Mouse (Mus musculus): ENCODE measurements around the gene Ccdc13. TPM values are rescaled to one million over a fixed set of nuclear protein-coding genes. Genes with fewer than 3 reads are reported as not detected.

Gene Ccdc13
- polyA plus RNA-seq, 1 experiment from 2014 or later = 0.58 TPM

- Histone ChIP-seq H3K27ac (peak overlapping the region; percentile 96), H3K4me1 (replicated peaks) (peaks cover 40% of the 10 kb centered on the region), H3K4me2 (peak overlapping the region; percentile 94), H3K27me3 (no peaks in the 10 kb centered on the region), H3K9me3 (no peaks in the 10 kb centered on the region), H3K9ac (replicated peaks) (peak overlapping the region; percentile 94), H3K4me3 (replicated peaks) (peak overlapping the region; percentile 84), H3K36me3 (peaks cover 50% of the 10 kb centered on the region)
- WGBS = 33% methylated on average over 10 of the region's 10 CpGs
- no peak for ATAC-seq (ENCODE audit: insufficient number of reproducible peaks, insufficient read depth, low FRiP score, low TSS enrichment, low read depth)
Observed at GRCm38 (mm10) chr9:121757835-121758814, 81.1 kb downstream of the Ccdc13 start.

- H3K27me3 ChIP-seq = no peaks in the 10 kb centered on the region
- 51% methylated on average over 3 of the region's 3 CpGs for WGBS
- H3K27ac ChIP-seq = peak overlapping the region; percentile 96
- no peak for ATAC-seq (ENCODE audit: insufficient number of reproducible peaks, insufficient read depth, low FRiP score, low TSS enrichment, low read depth)
- peaks cover 40% of the 10 kb centered on the region for H3K4me1 ChIP-seq (replicated peaks)
- H3K4me2 ChIP-seq = peak overlapping the region; percentile 94
- peaks cover 49% of the 10 kb centered on the region for H3K36me3 ChIP-seq
- 0 out of 2 replicates have a peak overlapping the region, but pooled peaks have one; percentile 2 for H3K9ac ChIP-seq (replicated peaks)
- no peak overlapping the region for H3K4me3 ChIP-seq (replicated peaks)
- no peaks in the 10 kb centered on the region for H3K9me3 ChIP-seq
Observed at GRCm38 (mm10) chr9:121757432-121757831, 81.8 kb downstream of the Ccdc13 start.

GRCm38 (mm10) chr9:121756785-121757184 lies 82.5 kb downstream of the Ccdc13 start:
- peaks cover 37% of the 10 kb centered on the region for H3K4me1 ChIP-seq (replicated peaks)
- no peak overlapping the region; the same call in 1 of the 2 replicates for H3K9ac ChIP-seq (replicated peaks)
- H3K36me3 ChIP-seq = peaks cover 51% of the 10 kb centered on the region
- ATAC-seq (ENCODE audit: insufficient number of reproducible peaks, insufficient read depth, low FRiP score, low TSS enrichment, low read depth) = no peak
- 86% methylated on average over 3 of the region's 3 CpGs for WGBS
- no peaks in the 10 kb centered on the region for H3K9me3 ChIP-seq
- H3K4me3 ChIP-seq (replicated peaks) = no peak overlapping the region
- no peak overlapping the region for H3K4me2 ChIP-seq
- no peak overlapping the region for H3K27ac ChIP-seq
- H3K27me3 ChIP-seq = no peaks in the 10 kb centered on the region

- no peak overlapping the region for H3K4me3 ChIP-seq (replicated peaks)
- no peaks in the 10 kb centered on the region for H3K27me3 ChIP-seq
- peaks cover 24% of the 10 kb centered on the region for H3K4me1 ChIP-seq (replicated peaks)
- peaks cover 69% of the 10 kb centered on the region for H3K36me3 ChIP-seq
- 91% methylated on average over 3 of the region's 3 CpGs for WGBS
- no peaks in the 10 kb centered on the region for H3K9me3 ChIP-seq
- H3K27ac ChIP-seq = no peak overlapping the region
- H3K9ac ChIP-seq (replicated peaks) = no peak overlapping the region
- no peak for ATAC-seq (ENCODE audit: insufficient number of reproducible peaks, insufficient read depth, low FRiP score, low TSS enrichment, low read depth)
- no peak overlapping the region for H3K4me2 ChIP-seq
Observed at GRCm38 (mm10) chr9:121754624-121755023, 84.6 kb downstream of the Ccdc13 start.

GRCm38 (mm10) chr9:121752774-121753173 lies 86.5 kb downstream of the Ccdc13 start:
- H3K27me3 ChIP-seq = no peaks in the 10 kb centered on the region
- no peak overlapping the region for H3K9ac ChIP-seq (replicated peaks)
- H3K27ac ChIP-seq = no peak overlapping the region
- H3K36me3 ChIP-seq = peaks cover 87% of the 10 kb centered on the region
- peaks cover 9% of the 10 kb centered on the region for H3K4me1 ChIP-seq (replicated peaks)
- H3K4me2 ChIP-seq = no peak overlapping the region
- 93% methylated on average over 9 of the region's 9 CpGs for WGBS
- H3K9me3 ChIP-seq = no peaks in the 10 kb centered on the region
- H3K4me3 ChIP-seq (replicated peaks) = no peak overlapping the region
- ATAC-seq (ENCODE audit: insufficient number of reproducible peaks, insufficient read depth, low FRiP score, low TSS enrichment, low read depth) = no peak

Other genes starting within 250 kb of the Ccdc13 start
- 0.45 TPM in 1 of 2 replicates, not detected in the other for gene Lyzl4, start 197.4 kb downstream of the Ccdc13 start, polyA plus RNA-seq (2016; fragmentation: Nextera tagmentation; extraction: Ambion mirVana)
- gene Vipr1, start 196.7 kb downstream of the Ccdc13 start, polyA plus RNA-seq (2016; fragmentation: Nextera tagmentation; extraction: Ambion mirVana) = 0.69 and 1.1 TPM in 2 replicates
- gene Sec22c, start 134.0 kb downstream of the Ccdc13 start, polyA plus RNA-seq (2016; fragmentation: Nextera tagmentation; extraction: Ambion mirVana) = 13.9 and 16.2 TPM in 2 replicates
- gene Ss18l2, start 129.1 kb downstream of the Ccdc13 start, polyA plus RNA-seq (2016; fragmentation: Nextera tagmentation; extraction: Ambion mirVana) = 95.8 and 105 TPM in 2 replicates
- gene Nktr, start 120.3 kb downstream of the Ccdc13 start, polyA plus RNA-seq (2016; fragmentation: Nextera tagmentation; extraction: Ambion mirVana) = 68.4 and 71.5 TPM in 2 replicates
- gene Zfp651, start 80.1 kb downstream of the Ccdc13 start, polyA plus RNA-seq (2016; fragmentation: Nextera tagmentation; extraction: Ambion mirVana) = 13.7 and 16.7 TPM in 2 replicates
- 5.9 and 7.0 TPM in 2 replicates for gene Klhl40, start 61.9 kb downstream of the Ccdc13 start, polyA plus RNA-seq (2016; fragmentation: Nextera tagmentation; extraction: Ambion mirVana)
- 0.19 and 0.22 TPM in 2 replicates for gene Hhatl, start 47.0 kb downstream of the Ccdc13 start, polyA plus RNA-seq (2016; fragmentation: Nextera tagmentation; extraction: Ambion mirVana)
- gene Higd1a, start 18.9 kb upstream of the Ccdc13 start, polyA plus RNA-seq (2016; fragmentation: Nextera tagmentation; extraction: Ambion mirVana) = 152 and 161 TPM in 2 replicates
- gene Ackr2, start 58.9 kb upstream of the Ccdc13 start, polyA plus RNA-seq (2016; fragmentation: Nextera tagmentation; extraction: Ambion mirVana) = 0.50 TPM in 1 of 2 replicates, not detected in the other
- gene Cyp8b1, start 76.8 kb upstream of the Ccdc13 start, polyA plus RNA-seq (2016; fragmentation: Nextera tagmentation; extraction: Ambion mirVana) = not detected in 2 replicates
- gene Fam198a, start 111.5 kb upstream of the Ccdc13 start, polyA plus RNA-seq (2016; fragmentation: Nextera tagmentation; extraction: Ambion mirVana) = 1.6 and 1.8 TPM in 2 replicates
- gene Pomgnt2, start 157.6 kb upstream of the Ccdc13 start, polyA plus RNA-seq (2016; fragmentation: Nextera tagmentation; extraction: Ambion mirVana) = 10.4 and 11.2 TPM in 2 replicates